Mouse (Mus musculus): ENCODE data around the gene Fmo2.

Fmo2 gene

GRCm38 (mm10) chr1:162838976-162839375 is 59.5 kb downstream of the Fmo2 start:
- no peak for DNase-seq

- DNase-seq: no peak
These were observed 64.2 kb downstream of the Fmo2 start for GRCm38 (mm10) chr1:162834342-162834741.

DNA sequence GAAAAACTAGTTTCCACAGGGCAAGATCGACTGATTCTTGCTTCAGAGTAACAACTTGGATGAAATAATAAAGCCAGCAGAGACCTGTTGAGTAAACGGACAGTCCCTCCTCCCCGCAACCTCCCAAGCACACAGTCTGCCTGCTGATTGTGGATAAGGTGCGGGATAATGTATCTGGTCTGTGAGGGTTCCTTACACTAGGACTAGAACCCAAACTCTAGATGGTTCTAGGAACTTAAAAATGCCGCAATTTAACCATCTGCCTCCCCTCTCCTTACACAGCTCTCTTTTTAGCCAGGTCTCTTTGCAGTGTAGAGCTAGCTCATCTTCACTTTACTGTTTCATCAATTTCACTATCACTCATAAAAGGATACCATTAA is 66.0 kb downstream of the Fmo2 start:
- no peak for DNase-seq

DNA sequence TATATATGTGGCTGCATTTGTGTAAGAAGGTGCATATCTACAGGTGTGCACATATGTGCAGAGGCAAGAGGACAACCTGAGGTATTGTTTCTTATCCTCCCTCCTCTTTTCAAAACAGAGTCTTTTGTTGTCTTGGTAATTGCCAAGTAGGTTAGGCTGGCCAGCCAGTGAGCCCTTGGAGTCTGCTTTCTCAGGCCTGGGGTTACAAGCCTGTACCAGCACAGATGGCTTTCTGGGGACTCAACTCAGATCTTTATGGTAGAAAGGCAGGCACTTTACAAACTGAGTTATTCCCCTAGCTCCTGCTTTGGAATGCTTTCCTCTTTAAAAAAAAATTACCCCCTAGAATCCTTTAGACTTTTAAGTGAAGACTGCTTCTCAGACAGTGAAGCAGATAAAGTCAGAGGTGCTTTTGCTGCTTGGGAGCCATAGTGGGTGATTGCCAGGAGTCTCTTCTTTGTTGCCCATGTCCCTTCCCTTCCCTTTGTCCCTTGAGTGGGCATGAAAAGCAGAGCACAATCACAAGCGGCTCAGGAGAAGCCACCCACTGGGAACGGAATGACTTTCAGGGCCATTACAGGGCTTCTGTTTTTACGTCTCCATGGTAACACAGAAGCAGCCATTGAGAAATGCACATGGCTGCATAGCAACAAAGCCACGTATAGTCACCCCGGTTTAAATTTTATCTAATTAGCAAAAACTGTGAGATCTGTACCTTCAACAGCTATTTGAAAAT is 66.5 kb downstream of the Fmo2 start:
- DNase-seq: no peak
